Mouse (Mus musculus) effector memory CD4-positive, alpha-beta T cell, adult 5 months (primary cell): ENCODE results near the gene Slc6a21. TPM values are rescaled to one million over a fixed set of nuclear protein-coding genes. Genes with fewer than 3 reads are reported as not detected.

Source experiments
- polyA plus RNA-seq: library from polyadenylated mRNA; unstranded; fragments of 100-300 nt; shearing (Covaris generic); gene quantifications from one replicate; pipeline ENCODE4 v1.2.1, GENCODE M21; 2017

Slc6a21 gene
- not detected for polyA plus RNA-seq

DNA sequence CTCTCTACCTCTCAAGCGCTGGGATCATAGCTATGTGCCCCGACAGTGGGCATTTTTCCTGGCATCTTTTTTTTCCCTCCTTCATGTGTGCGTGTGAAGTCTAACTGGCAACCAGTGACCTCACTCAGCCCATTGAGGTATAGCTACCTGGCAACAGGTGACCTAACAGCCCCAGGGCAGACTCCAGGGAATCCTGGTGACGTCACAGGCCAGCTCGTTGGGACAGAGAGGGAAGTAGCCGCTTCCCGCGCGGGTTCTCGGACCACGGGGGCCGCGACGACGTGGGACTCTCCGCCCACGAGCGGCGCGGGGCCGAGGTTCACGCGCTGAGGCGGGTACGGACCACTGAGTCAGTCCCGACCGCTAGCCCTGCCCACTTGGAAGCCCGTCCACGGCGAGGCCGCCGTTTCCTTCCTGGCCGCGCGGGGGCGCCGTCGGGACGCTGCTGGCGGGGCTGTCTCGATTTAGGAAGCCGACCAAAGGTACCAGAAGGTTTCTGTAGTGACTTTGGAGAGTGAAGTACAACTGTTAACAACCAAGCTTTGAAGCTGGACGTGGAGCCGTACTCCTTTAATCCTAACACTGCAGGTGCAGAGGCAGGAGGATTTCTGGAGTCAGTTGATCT, at the start of gene Slc6a21:
Gene Slc6a21, plus strand, starts transcription at position 378 of the 625 bp plus-strand sequence.

DNA sequence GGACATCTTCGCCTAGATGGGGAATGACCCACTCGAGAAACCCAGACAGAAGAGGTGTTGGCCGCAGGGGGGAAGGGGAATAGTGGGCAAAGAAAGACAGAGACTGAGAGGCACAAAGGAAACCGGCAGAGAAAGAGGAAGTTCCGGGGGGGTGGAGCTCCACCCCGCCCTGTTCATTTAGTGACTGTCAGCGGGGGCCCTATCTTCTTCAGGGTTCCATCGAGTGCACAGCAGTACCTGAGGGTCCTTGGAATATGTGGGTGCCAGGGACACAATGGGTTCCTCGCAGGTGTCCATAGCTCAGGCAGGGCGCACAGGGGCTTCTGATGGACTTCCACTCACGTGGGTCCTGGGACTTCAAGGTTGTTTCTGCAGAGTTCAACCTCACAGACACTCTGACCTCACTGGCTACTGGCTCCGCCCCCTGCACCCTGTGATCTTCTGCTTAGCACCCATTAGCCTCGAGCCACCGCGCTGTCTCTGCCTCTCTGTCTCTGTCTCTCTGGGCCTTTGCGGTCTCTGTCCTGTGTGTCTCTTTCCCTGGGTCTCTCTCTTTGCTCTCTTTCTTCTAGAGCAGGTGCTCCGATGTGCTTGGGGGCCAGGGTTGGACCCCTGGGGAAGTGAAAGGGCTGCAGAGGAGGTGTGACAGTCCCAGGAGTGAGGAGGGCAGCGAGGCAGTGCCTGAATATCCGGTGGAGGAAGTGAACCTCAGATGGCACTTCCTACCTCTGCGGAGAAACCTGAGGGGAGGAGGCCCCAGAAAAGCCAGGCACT, 38.4 kb upstream of the Slc6a21 start, which contains the start of gene Cd37:
Gene Cd37, minus strand, starts transcription at position 393 of the 774 bp plus-strand sequence.

DNA sequence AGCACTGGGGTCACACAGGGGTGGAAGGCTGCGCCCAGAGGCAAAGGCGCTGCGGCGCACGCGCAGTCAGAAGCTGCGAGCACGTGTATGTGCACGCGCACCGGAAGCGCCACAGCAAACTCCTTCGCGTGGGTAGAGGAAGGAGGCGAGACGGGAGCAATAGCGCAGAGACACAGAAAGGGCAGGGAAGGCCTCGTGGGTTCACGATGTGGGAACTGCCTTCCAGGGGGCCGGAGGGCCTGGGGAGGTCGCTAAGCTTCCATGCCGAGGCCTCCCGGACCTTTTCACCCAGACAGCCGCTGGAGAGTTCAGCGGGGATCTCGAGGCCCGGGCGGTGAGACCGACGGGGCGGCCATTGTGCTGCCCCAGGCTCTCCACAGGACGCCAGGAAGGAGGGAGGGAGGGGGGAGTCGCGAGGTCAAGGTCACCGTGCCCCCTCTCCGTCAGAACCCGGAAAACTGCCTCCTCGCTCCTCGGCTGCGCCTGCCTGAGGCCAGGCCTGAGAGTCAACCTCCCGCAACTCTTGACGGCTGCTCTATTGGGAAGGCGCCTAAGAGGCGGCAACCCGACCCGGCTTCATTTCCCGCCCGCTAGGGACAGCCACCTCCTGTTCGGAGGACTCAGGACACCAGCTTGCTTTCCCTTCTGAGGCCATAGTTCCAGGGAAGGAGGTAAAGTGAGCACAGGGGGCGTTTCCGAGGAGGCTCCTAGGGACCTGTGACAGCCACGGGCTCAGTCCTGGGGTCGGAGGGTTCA, 36.5 kb upstream of the Slc6a21 start, which contains the start of gene Slc6a16:
Gene Slc6a16, plus strand, starts transcription at position 453 of the 756 bp plus-strand sequence.

DNA sequence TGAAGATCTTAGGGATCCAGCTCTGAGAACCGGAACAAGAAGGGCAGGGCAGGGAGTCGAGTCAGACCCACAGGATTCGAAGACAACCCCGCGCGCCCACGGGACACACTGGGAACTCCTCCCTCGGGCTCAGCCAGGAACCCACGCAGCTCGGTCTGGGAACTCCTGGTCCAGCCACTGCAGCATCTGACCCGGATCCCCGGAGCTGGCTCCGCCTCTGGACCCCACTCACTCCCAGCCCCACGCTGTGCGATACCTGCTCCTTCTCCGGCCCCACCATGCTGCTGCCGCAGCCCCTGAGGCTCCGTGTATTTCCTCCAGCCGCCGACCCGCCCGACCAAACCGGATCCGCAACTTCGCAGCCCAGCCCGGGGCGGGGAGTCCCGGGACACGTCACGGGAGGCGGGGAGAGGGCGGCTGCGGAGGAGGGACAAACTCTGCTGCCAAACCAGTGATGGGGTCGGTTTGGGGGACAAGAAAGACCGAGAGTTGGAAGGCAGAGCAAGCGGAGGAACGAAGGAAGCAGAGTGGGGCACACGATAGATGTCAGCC, 56.2 kb downstream of the Slc6a21 start, which contains the start of gene Trpm4:
Gene Trpm4, minus strand, starts transcription at position 350 of the 552 bp plus-strand sequence.

DNA sequence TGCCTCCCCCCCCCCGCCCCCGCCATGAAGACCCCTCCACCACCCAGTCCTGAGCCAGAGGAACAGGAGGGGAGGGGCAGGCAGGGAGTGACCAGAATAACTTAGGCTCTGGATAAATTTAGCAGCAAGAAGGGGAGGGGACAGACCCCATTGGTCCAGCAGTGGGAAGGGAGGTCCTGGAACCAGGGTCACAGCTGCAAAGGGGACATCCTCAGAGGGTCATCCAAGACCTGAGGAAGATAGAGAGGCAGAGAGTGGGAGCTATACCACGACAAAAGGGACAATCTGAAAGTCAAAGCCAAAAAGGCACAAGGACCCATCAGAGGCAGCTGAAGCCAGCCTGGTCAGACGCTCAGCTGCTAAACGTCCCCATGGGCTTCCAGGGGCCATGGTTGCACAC, 57.7 kb downstream of the Slc6a21 start, which contains the start of gene Hrc:
Gene Hrc, plus strand, starts transcription at position 235 of the 400 bp plus-strand sequence.

Other genes with a start within 250 kb of the Slc6a21 start
- 2.0 TPM for gene Prr12, start 224.6 kb upstream of the Slc6a21 start, polyA plus RNA-seq
- gene Nosip, start 215.1 kb upstream of the Slc6a21 start, polyA plus RNA-seq, result 85.4 TPM
- gene Prrg2, start 214.8 kb upstream of the Slc6a21 start, polyA plus RNA-seq, result 1.2 TPM
- gene Rcn3, start 185.3 kb upstream of the Slc6a21 start, polyA plus RNA-seq, result 4.0 TPM
- gene Fcgrt, start 173.7 kb upstream of the Slc6a21 start, polyA plus RNA-seq, result 5.7 TPM
- gene Rps11, start 153.1 kb upstream of the Slc6a21 start, polyA plus RNA-seq, result 1,926 TPM
- gene Rpl13a, start 148.8 kb upstream of the Slc6a21 start, polyA plus RNA-seq, result 3,339 TPM
- not detected for gene Gm45713, start 141.3 kb upstream of the Slc6a21 start, polyA plus RNA-seq
- 136 TPM for gene Flt3l, start 141.1 kb upstream of the Slc6a21 start, polyA plus RNA-seq
- gene Pih1d1, start 123.2 kb upstream of the Slc6a21 start, polyA plus RNA-seq, result 26.1 TPM
- gene Aldh16a1, start 122.9 kb upstream of the Slc6a21 start, polyA plus RNA-seq, result 34.3 TPM
- gene Slc17a7, start 113.6 kb upstream of the Slc6a21 start, polyA plus RNA-seq, result not detected
- not detected for gene Gfy, start 97.9 kb upstream of the Slc6a21 start, polyA plus RNA-seq
- gene Pth2, start 96.5 kb upstream of the Slc6a21 start, polyA plus RNA-seq, result not detected
- not detected for gene Ccdc155, start 72.6 kb upstream of the Slc6a21 start, polyA plus RNA-seq
- gene Dkkl1, start 65.4 kb upstream of the Slc6a21 start, polyA plus RNA-seq, result 32.1 TPM
- gene Tead2, start 61.8 kb upstream of the Slc6a21 start, polyA plus RNA-seq, result 1.2 TPM
- gene Cd37, start 38.4 kb upstream of the Slc6a21 start, polyA plus RNA-seq, result 391 TPM
- not detected for gene Slc6a16, start 36.4 kb upstream of the Slc6a21 start, polyA plus RNA-seq
- gene Trpm4, start 56.3 kb downstream of the Slc6a21 start, polyA plus RNA-seq, result 5.3 TPM
- not detected for gene Hrc, start 57.8 kb downstream of the Slc6a21 start, polyA plus RNA-seq
- gene Ppfia3, start 89.5 kb downstream of the Slc6a21 start, polyA plus RNA-seq, result 0.30 TPM
- not detected for gene Lin7b, start 93.1 kb downstream of the Slc6a21 start, polyA plus RNA-seq
- 207 TPM for gene Snrnp70, start 118.2 kb downstream of the Slc6a21 start, polyA plus RNA-seq
- not detected for gene Kcna7, start 128.1 kb downstream of the Slc6a21 start, polyA plus RNA-seq
- 0.19 TPM for gene Ntf5, start 136.2 kb downstream of the Slc6a21 start, polyA plus RNA-seq
- gene Lhb, start 143.3 kb downstream of the Slc6a21 start, polyA plus RNA-seq, result not detected
- gene Gys1, start 157.3 kb downstream of the Slc6a21 start, polyA plus RNA-seq, result 5.5 TPM
- gene Ruvbl2, start 160.6 kb downstream of the Slc6a21 start, polyA plus RNA-seq, result 32.9 TPM
- gene Ftl1, start 182.4 kb downstream of the Slc6a21 start, polyA plus RNA-seq, result 2,431 TPM
- gene Bax, start 189.4 kb downstream of the Slc6a21 start, polyA plus RNA-seq, result 199 TPM
- gene Tulp2, start 204.4 kb downstream of the Slc6a21 start, polyA plus RNA-seq, result 2.3 TPM
- not detected for gene Gm45808, start 209.3 kb downstream of the Slc6a21 start, polyA plus RNA-seq
- 0.60 TPM for gene Dhdh, start 211.3 kb downstream of the Slc6a21 start, polyA plus RNA-seq
- 208 TPM for gene Nucb1, start 232.9 kb downstream of the Slc6a21 start, polyA plus RNA-seq
- gene Ppp1r15a, start 248.8 kb downstream of the Slc6a21 start, polyA plus RNA-seq, result 868 TPM
- gene Plekha4, start 248.8 kb downstream of the Slc6a21 start, polyA plus RNA-seq, result 0.39 TPM